Mouse (Mus musculus) brain, embryonic 14.5 days (tissue): ENCODE data around the gene Galnt4.

Experiments used
- CTCF ChIP-seq: fragments of 200-500 bp; IDR thresholded peaks from 2 replicates; pipeline ENCODE4 v1.5.1; 2012; ENCODE audit warnings: inconsistent platforms, mild to moderate bottlenecking, moderate library complexity, borderline replicate concordance; ENCODE audit not compliant: insufficient read depth, insufficient read length; ENCODE audit errors: extremely low read depth
- POLR2A ChIP-seq: fragments of 200-500 bp; IDR thresholded peaks from 2 replicates; pipeline ENCODE4 v1.6.1; 2012; ENCODE audit warnings: mild to moderate bottlenecking, inconsistent platforms, borderline replicate concordance; ENCODE audit not compliant: poor library complexity, insufficient read depth, insufficient read length, severe bottlenecking; ENCODE audit errors: extremely low read depth

DNA sequence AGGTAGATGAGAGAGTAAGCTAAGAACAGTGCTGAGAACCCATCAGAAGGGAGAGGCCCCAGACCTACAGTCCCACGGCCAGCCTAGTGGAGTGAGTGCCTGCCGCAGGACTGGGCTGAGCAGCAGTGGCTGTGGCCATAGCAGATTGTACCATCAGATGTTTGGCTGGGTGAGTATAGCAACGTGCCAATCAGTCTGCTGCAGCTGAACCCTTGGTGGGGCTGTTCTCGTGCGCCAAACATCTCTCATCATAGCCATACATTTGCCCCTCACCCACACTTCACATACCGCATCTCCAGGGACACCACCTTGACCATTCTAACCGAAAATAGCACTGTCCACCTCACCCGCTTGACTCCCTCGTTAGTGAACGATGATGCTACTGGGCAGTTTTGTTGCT, 46.5 kb upstream of the Galnt4 start:
- TF ChIP-seq CTCF (no peak), POLR2A (no peak)
